Mouse (Mus musculus) bone marrow macrophage, adult 2 months (primary cell): Measurements from ENCODE around the gene Spats2. TPM values are rescaled to one million over a fixed set of nuclear protein-coding genes. Genes with fewer than 3 reads are reported as not detected.

ENCODE experiments used
- H3K27ac ChIP-seq: 2 replicates; pipeline ENCODE4 v1.5.1; 2012; ENCODE audit warnings: low read depth, low read length; ENCODE audit not compliant: insufficient read depth
- H3K4me1 ChIP-seq: 2 replicates; pipeline ENCODE4 v1.6.1; 2012; ENCODE audit warnings: low read length; ENCODE audit not compliant: control insufficient read depth, insufficient read depth
- H3K4me3 ChIP-seq: 2 replicates; pipeline ENCODE4 v1.5.1; 2012; ENCODE audit warnings: mild to moderate bottlenecking, low read length, moderate library complexity; ENCODE audit not compliant: insufficient read depth
- CTCF ChIP-seq: IDR thresholded peaks from 2 replicates; pipeline ENCODE4 v1.5.1; 2012; ENCODE audit warnings: low read depth, mild to moderate bottlenecking, low read length, moderate library complexity
- POLR2A ChIP-seq: IDR thresholded peaks from 2 replicates; pipeline ENCODE4 v1.6.1; 2012; ENCODE audit warnings: mild to moderate bottlenecking, low read depth, low read length, borderline replicate concordance
- polyA plus RNA-seq: library from polyadenylated mRNA; stranded (reverse); fragments of >200 nt; gene quantifications from 2 replicates; pipeline ENCODE4 v1.2.4, GENCODE M21; 2012; ENCODE audit not compliant: missing spikeins, insufficient read depth, insufficient read length

Gene Spats2
- polyA plus RNA-seq, 1 experiment: 5.9 TPM

- H3K4me1 ChIP-seq: no peaks in the 10 kb centered on the region
- no peak overlapping the region for H3K27ac ChIP-seq
- H3K4me3 ChIP-seq: peak overlapping the region; percentile 44
- TF ChIP-seq CTCF (no peak), POLR2A (no peak)
Observed at GRCm38 (mm10) chr15:99222794-99223584, 97.3 kb downstream of the Spats2 start.

GRCm38 (mm10) chr15:99223585-99224207 is 98.0 kb downstream of the Spats2 start:
- no peak for TF ChIP-seq POLR2A
- TF ChIP-seq CTCF: no peak
- no peaks in the 10 kb centered on the region for H3K4me1 ChIP-seq
- H3K4me3 ChIP-seq: peak overlapping the region; percentile 44
- no peak overlapping the region for H3K27ac ChIP-seq

GRCm38 (mm10) chr15:99224208-99224911 is 98.6 kb downstream of the Spats2 start, which contains the start of gene Kcnh3:
Gene Kcnh3 (plus strand): TSS chr15:99224861.
- TF ChIP-seq CTCF (no peak), POLR2A (no peak)
- Histone ChIP-seq H3K4me1 (no peaks in the 10 kb centered on the region), H3K27ac (no peak within 1 kb of the TSS), H3K4me3 (peak within 1 kb of the TSS; percentile 44)

GRCm38 (mm10) chr15:99225081-99225810 is 99.5 kb downstream of the Spats2 start:
- H3K4me1 ChIP-seq: no peaks in the 10 kb centered on the region
- H3K27ac ChIP-seq: no peak overlapping the region
- no peak overlapping the region for H3K4me3 ChIP-seq
- no peak for TF ChIP-seq CTCF
- TF ChIP-seq POLR2A: no peak

- Histone ChIP-seq H3K27ac (no peak overlapping the region), H3K4me3 (no peak overlapping the region), H3K4me1 (no peaks in the 10 kb centered on the region)
- TF ChIP-seq POLR2A: no peak
- no peak for TF ChIP-seq CTCF
Observed at GRCm38 (mm10) chr15:99226090-99226489, 100.4 kb downstream of the Spats2 start.

- Histone ChIP-seq H3K27ac (no peak overlapping the region), H3K4me1 (no peaks in the 10 kb centered on the region), H3K4me3 (no peak overlapping the region)
- TF ChIP-seq CTCF: no peak
- TF ChIP-seq POLR2A: no peak
Observed at GRCm38 (mm10) chr15:99231998-99232397, 106.3 kb downstream of the Spats2 start.

GRCm38 (mm10) chr15:99233719-99234118 is 108.0 kb downstream of the Spats2 start:
- TF ChIP-seq CTCF (no peak), POLR2A (no peak)
- Histone ChIP-seq H3K4me1 (no peaks in the 10 kb centered on the region), H3K4me3 (no peak overlapping the region), H3K27ac (no peak overlapping the region)

GRCm38 (mm10) chr15:99234326-99235010 is 108.8 kb downstream of the Spats2 start:
- Histone ChIP-seq H3K4me3 (no peak overlapping the region), H3K4me1 (no peaks in the 10 kb centered on the region), H3K27ac (no peak overlapping the region)
- no peak for TF ChIP-seq POLR2A

- no peaks in the 10 kb centered on the region for H3K4me1 ChIP-seq
- TF ChIP-seq POLR2A (no peak), CTCF (no peak)
- no peak overlapping the region for H3K27ac ChIP-seq
- H3K4me3 ChIP-seq: no peak overlapping the region
Observed at GRCm38 (mm10) chr15:99238006-99238405, 112.3 kb downstream of the Spats2 start.
